Mouse (Mus musculus): ENCODE results near the gene Ppan.

Gene Ppan

DNA sequence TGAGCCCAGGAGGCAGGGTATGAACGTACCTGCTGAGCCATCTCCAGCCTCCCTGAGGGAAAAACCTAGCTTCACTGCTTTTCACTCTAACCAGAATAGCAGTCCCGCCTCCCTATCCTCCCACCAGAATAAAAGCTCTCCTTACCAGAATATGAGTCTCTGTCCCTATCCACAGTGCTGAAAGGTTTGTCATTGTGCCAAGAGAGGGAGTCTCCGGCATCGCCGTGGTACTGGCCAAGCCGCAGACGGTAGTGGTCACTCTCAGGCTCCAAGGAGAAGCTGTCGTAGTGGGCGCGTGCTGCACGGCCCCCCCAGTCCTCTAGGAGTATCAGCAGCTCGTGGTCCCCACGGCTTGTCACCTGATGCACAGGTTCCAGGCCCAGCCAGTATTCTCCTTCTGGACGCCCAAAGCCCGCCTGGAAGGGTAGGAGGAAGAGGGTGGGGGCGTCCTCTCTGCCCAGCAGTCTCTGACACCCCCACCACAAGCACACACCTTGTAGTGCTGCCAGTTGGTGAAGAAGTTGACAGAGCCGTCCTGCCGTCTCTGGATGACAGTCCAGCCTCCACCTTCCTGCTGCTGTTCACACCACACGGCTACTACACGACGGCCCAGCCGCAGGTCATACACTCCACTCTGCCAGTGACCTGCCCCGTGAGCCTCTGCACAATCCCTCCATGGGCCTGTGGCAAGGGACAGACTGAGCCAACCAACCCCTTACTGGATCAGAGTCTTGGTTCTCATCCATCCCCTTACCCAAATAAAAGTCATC lies 12.8 kb upstream of the Ppan start:
- no peak for TF ChIP-seq GATA4 (IDR thresholded peaks at IDR 0.05; ENCODE audit: insufficient replicate concordance, low read length)

DNA sequence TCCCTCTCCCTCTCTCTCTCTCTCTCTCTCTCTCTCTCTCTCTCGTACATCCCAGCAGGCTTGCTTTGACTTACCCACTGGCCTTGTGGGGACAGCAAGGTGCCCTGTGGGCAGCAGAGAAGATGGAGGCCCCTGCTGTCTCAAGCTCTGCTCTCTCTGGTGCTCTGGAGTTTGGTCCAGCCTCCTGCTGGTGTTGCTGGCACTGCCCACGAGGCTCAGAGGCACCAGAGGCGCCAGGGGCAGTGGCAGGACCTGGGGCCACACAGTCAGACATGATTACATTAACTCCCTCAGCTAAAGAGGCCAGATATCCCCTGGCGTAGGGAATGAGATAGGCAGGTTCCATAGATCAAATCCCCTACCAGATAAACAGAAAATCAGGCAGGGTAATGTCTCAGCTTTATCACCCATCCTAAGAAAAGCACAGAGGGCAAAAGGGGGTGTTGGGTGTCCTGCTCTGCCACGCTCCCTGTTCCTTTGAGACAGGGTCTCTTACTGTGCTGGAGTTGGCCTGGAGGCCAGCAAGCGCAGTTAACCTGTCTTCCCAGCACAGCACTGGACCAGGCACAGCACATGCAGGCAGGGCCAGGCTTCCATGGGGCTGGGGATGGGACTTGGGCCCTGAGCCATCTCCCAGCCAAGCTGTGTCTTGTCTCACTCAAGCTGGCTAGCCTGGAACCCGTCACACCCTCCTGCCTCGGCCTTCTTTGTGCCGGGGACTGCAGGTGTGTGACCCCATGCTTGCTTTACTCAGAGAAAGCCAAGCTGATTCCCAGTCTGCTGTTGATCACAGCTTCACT lies 11.5 kb upstream of the Ppan start:
- no peak for TF ChIP-seq GATA4 (IDR thresholded peaks at IDR 0.05; ENCODE audit: insufficient replicate concordance, low read length)

DNA sequence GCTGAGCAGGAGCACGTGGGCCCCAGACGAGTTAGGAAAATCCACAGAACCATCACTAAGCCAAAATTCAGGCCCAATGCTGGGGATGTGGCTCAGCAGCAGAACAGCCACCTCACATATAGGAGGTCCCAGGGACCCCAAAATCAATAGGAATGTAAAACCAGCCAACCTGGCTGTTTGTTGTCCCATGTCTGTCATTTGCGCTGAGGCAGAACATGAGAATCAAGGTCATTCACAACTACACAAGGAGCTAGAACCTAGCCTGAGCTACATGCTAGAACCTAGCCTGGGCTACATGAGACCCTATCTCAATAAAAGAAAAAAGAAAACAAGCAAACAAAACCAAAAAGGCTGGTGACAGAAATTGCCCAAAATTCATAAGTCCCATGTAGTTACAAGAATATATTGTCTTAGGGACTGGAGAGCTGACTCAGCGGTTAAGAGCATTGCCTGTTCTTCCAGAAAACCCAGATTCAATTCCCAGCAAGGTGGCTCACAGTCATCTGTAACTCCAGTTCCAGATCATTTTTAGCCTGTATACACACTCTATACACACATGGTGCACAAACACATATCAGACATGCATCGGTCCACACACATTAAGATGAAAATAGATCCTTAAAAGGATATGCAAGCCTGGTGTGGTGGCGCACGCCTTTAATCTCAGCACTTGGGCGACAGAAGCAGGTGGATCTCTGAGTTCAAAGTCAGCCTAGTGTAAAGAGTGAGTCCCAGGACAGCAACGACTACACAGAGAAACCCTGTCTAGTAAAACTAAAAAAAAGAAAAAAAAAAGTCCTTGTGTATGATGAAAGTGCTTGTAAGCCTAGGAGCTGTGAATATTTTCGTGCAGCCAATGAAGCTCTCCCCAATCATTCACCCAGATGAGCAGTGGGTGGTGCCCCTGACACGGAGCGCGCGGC lies 10.6 kb upstream of the Ppan start:
- no peak for TF ChIP-seq GATA4 (IDR thresholded peaks at IDR 0.05; ENCODE audit: insufficient replicate concordance, low read length)

- no peak for TF ChIP-seq GATA4 (IDR thresholded peaks at IDR 0.05; ENCODE audit: insufficient replicate concordance, low read length)
Observed at GRCm38 (mm10) chr9:20878041-20878709, 9.8 kb upstream of the Ppan start.

DNA sequence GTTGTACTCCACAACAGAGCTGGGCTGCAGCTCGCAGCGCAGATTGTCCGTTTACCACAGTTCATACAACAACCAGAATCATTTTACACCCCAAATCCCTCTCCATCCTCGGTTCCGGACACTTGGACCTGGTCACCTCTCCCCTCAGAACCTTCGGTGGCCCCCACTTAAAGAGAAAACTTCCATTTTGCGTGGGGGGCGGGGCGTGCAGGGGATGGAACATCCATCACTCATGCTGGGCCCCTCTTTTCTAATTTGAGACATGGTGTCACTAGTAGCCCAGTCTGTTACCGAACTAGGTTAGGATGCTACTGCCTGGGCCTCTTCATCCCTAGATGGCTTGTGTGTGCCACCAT lies 9.3 kb upstream of the Ppan start:
- no peak for TF ChIP-seq GATA4 (IDR thresholded peaks at IDR 0.05; ENCODE audit: insufficient replicate concordance, low read length)

DNA sequence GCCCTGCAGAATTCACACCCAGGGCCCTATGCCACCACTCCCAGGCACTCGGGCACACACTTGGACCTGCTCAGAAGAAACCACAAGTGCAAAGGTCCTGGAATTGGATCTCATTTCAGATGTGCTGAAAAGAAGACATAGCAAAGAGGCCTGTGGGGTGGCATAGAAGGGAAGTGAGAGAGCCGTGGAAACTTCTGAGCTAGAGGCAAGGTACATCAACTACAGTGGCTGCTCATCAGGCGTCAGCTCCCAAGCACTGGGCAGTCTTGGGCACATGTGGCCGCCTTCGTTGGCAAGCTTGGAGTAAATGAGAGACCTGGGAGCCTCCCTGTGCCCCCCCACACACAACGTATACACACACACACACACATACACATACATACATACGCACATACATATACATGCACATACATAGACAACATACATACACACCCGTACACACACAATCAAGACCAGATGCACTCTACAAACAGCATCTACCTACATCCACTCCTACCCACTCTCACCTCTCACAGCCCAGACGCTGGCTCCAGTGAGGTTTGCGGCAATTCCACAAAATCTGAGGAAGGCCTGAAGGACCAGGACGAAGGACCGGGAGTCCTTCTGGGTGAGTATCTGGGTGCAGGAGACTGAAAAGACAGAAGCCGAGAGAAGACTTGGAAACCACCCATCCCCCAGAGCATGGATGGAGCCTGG lies 8.7 kb upstream of the Ppan start, which contains the start of gene Angptl6:
Gene Angptl6 (minus strand): TSS at position 631 of the 696 bp plus-strand sequence.
- no peak for TF ChIP-seq GATA4 (IDR thresholded peaks at IDR 0.05; ENCODE audit: insufficient replicate concordance, low read length)

GRCm38 (mm10) chr9:20886563-20886962 lies 1.4 kb upstream of the Ppan start:
- no peak for TF ChIP-seq GATA4 (IDR thresholded peaks at IDR 0.05; ENCODE audit: insufficient replicate concordance, low read length)

- no peak for TF ChIP-seq GATA4 (IDR thresholded peaks at IDR 0.05; ENCODE audit: insufficient replicate concordance, low read length)
Observed at GRCm38 (mm10) chr9:20887191-20887590, 784 bp upstream of the Ppan start.

DNA sequence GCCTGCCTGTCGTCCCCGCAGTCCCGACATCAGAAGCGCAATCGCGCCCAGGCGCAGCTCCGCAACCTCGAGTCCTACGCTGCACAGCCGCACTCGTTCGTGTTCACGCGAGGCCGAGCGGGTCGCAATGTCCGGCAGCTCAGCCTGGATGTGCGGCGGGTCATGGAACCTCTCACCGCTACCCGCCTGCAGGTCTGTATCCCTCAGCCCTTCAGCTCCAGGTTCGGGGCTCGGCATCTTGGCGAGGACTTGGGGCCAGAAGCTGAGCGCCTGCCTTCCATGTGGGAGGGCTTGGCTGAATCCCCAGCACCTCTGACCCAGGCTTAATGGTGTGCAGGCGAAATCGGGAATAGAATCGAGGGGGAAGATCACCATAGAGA lies 401 bp downstream of the Ppan start:
- TF ChIP-seq GATA4 (IDR thresholded peaks at IDR 0.05; ENCODE audit: insufficient replicate concordance, low read length): no peak

DNA sequence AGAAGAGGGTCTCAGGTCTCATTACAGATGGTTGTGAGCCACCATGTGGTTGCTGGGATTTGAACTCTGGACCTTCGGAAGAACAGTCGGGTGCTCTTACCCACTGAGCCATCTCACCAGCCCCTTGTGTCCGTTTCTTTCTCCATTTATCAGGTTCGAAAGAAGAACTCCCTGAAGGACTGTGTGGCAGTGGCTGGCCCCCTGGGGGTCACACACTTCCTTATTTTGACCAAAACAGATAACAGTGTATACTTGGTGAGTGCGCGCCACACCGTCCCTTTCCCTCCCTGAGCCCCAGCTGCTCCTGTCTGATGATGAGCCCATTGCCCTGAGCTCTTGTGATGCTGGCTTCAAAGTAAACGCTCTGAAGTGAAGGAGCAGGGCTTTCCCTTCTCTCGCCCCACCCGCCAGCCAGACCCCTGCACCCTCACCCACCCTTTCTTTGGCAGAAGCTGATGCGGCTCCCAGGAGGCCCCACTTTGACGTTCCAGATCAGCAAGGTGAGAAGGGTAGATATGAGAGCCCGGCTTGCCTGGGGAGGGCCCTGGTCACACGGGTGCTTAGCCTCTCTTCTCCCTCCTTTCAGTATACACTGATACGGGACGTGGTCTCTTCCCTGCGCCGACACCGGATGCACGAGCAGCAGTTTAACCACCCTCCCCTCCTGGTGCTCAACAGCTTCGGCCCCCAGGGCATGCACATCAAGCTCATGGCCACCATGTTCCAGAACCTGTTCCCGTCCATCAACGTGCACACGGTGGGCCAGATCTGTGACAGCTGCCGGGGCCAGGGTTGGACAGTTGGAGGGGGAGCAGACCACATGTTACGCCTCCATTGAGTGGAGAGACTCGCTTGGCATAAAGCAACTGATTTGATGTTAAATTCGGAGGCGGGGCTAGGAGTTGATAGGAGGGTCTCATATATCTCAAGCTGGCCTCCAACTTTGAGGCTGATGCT lies 1.5 kb downstream of the Ppan start:
- no peak for TF ChIP-seq GATA4 (IDR thresholded peaks at IDR 0.05; ENCODE audit: insufficient replicate concordance, low read length)

GRCm38 (mm10) chr9:20890411-20890810 lies 2.4 kb downstream of the Ppan start:
- TF ChIP-seq GATA4 (IDR thresholded peaks at IDR 0.05; ENCODE audit: insufficient replicate concordance, low read length): no peak

GRCm38 (mm10) chr9:20891339-20892103 lies 3.5 kb downstream of the Ppan start:
- no peak for TF ChIP-seq GATA4 (IDR thresholded peaks at IDR 0.05; ENCODE audit: insufficient replicate concordance, low read length)

All from liver, adult (tissue).